Mouse (Mus musculus) G1E (cell line): Measurements from ENCODE around the gene Erbb2.

Experiments
- GATA1 ChIP-seq: IDR thresholded peaks from 2 replicates; pipeline ENCODE4 v1.6.1; 2012; ENCODE audit warnings: borderline replicate concordance, low read length, inconsistent platforms, mixed read lengths
- TAL1 ChIP-seq: conservative IDR thresholded peaks from 2 replicates; pipeline ENCODE4 v1.6.1; 2012; ENCODE audit warnings: low read depth, low read length, inconsistent platforms, mixed read lengths

- TF ChIP-seq TAL1 (no peak), GATA1 (no peak)
Measured at GRCm38 (mm10) chr11:98456545-98456944, 44.3 kb downstream of the Erbb2 start.
